Mouse (Mus musculus) mammary gland, adult 2 months (tissue): Measurements from ENCODE around the gene Cpsf7. TPM values are rescaled to one million over a fixed set of nuclear protein-coding genes. Genes with fewer than 3 reads are reported as not detected.

ENCODE experiments used
- polyA plus RNA-seq: library from polyadenylated mRNA; depleted of rRNA; stranded (reverse); fragments of >200 nt; gene quantifications from 2 replicates; pipeline ENCODE4 v1.2.3, GENCODE M21; 2012; ENCODE audit warnings: low replicate concordance; rRNA removed

Cpsf7 gene
- 34.0 and 45.2 TPM in 2 replicates for polyA plus RNA-seq

GRCm38 (mm10) chr19:10525106-10525901 is at the start of gene Cpsf7:
Cpsf7 (plus strand) TSS chr19:10525266.

GRCm38 (mm10) chr19:10482703-10483102 is 42.4 kb upstream of the Cpsf7 start, which contains the start of gene Ppp1r32:
Ppp1r32 (minus strand) TSS chr19:10482928.

GRCm38 (mm10) chr19:10525910-10526309 is 844 bp downstream of the Cpsf7 start, which contains the start of gene Sdhaf2:
Sdhaf2 (minus strand) TSS chr19:10526142.

GRCm38 (mm10) chr19:10555624-10556510 is 30.8 kb downstream of the Cpsf7 start, which contains the start of gene Tmem216:
Tmem216 (minus strand) TSS chr19:10556238.

GRCm38 (mm10) chr19:10576690-10577561 is 51.9 kb downstream of the Cpsf7 start, which contains the start of the genes Cyb561a3 and Tmem138:
Cyb561a3 (plus strand) TSS chr19:10577172.
Tmem138 (minus strand) TSS chr19:10577362.

Other genes with a start within 250 kb of the Cpsf7 start
- 14.2 and 14.4 TPM in 2 replicates for gene Dagla, start 220.4 kb upstream of the Cpsf7 start, polyA plus RNA-seq
- gene Syt7, start 136.2 kb upstream of the Cpsf7 start, polyA plus RNA-seq, result 3.6 and 3.8 TPM in 2 replicates
- gene Lrrc10b, start 67.8 kb upstream of the Cpsf7 start, polyA plus RNA-seq, result 0.63 and 1.8 TPM in 2 replicates
- gene Ppp1r32, start 42.3 kb upstream of the Cpsf7 start, polyA plus RNA-seq, result 0.22 and 0.73 TPM in 2 replicates
- 16.4 and 43.7 TPM in 2 replicates for gene Sdhaf2, start 876 bp downstream of the Cpsf7 start, polyA plus RNA-seq
- 21.1 and 55.6 TPM in 2 replicates for gene Tmem216, start 31.0 kb downstream of the Cpsf7 start, polyA plus RNA-seq
- gene Cyb561a3, start 51.9 kb downstream of the Cpsf7 start, polyA plus RNA-seq, result 92.5 and 94.4 TPM in 2 replicates
- 8.3 and 17.2 TPM in 2 replicates for gene Tmem138, start 52.1 kb downstream of the Cpsf7 start, polyA plus RNA-seq
- gene Ddb1, start 80.1 kb downstream of the Cpsf7 start, polyA plus RNA-seq, result 85.3 and 152 TPM in 2 replicates
- 12.8 and 15.2 TPM in 2 replicates for gene Tkfc, start 80.4 kb downstream of the Cpsf7 start, polyA plus RNA-seq
- 0.14 and 0.24 TPM in 2 replicates for gene Vwce, start 108.9 kb downstream of the Cpsf7 start, polyA plus RNA-seq
- gene Pga5, start 152.8 kb downstream of the Cpsf7 start, polyA plus RNA-seq, result not detected in 2 replicates
- gene Vps37c, start 163.5 kb downstream of the Cpsf7 start, polyA plus RNA-seq, result 32.3 and 38.6 TPM in 2 replicates
- 23.5 and 40.4 TPM in 2 replicates for gene Cd5, start 213.7 kb downstream of the Cpsf7 start, polyA plus RNA-seq